Mouse (Mus musculus): ENCODE data around the gene Cry2. TPM values are rescaled to one million over a fixed set of nuclear protein-coding genes. Genes with fewer than 3 reads are reported as not detected.
A peak's percentile ranks its signal among the peaks of the same experiment; 100 is the strongest.

Cry2 gene
- polyA plus RNA-seq, 1 experiment: 0.36 TPM

DNA sequence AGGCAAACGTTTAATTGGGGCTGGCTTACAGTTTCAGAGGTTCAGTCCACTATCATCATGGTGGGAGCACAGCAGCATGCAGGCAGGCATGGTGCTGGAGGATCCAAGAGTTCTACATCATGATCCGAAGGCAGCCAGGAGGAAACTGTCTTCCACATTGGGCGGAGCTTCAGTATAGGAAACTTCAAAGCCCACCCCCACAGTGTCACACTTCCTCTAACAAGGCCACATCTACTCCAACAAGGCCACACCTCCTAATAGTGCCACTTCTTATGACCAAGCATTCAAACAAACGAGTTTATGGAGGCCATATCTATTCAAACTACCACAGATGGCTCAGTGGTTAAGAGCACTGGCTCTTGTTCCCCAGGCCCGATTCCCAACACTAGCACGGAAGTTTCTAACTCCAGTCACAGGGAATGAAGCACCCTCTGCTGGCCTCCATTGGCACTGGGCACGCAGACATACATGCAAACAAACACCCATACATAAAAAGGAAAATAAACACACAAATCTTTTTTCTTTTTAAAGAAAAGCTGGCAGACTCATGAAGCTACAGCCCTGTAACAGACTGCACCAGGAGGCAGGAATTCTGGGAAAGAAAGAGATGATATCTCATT, 13.4 kb upstream of the Cry2 start:
- TF ChIP-seq GATA1 (IDR thresholded peaks at IDR 0.05; ENCODE audit: low read length): no peak
- no peak for TF ChIP-seq TAL1 (IDR thresholded peaks at IDR 0.05; ENCODE audit: low read length)
- Histone ChIP-seq H3K4me3 (replicated peaks) (no peak overlapping the region), H3K4me1 (ENCODE audit: control insufficient read depth) (peaks cover 36% of the 10 kb centered on the region), H3K9me3 (ENCODE audit: control insufficient read depth, low read length) (no peaks in the 10 kb centered on the region), H3K36me3 (ENCODE audit: control insufficient read depth) (peaks cover 3% of the 10 kb centered on the region), H3K27me3 (ENCODE audit: control insufficient read depth) (peaks cover 27% of the 10 kb centered on the region)

DNA sequence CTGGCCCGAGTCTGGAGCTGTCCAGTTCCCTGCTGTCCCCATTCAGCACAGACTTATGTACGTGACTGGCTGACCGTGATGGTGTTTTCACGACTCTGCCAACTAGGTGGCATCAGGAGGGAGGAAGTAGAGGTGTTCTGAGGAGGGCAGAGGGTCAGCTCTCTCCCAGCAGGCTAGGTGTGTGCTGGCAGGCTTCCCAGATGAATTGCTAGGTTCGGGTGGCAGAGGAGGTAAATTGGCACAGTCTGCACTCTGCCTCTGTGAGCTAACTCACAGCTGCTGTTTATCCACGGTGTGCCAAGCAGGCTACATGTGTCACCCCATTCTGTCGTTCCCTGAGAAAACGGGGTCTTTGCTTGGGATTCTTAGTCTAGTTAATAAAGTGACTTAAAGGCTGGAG, 12.8 kb upstream of the Cry2 start:
- Histone ChIP-seq H3K27me3 (ENCODE audit: control insufficient read depth) (peaks cover 23% of the 10 kb centered on the region), H3K9me3 (ENCODE audit: control insufficient read depth, low read length) (no peaks in the 10 kb centered on the region), H3K4me1 (ENCODE audit: control insufficient read depth) (peaks cover 37% of the 10 kb centered on the region), H3K36me3 (ENCODE audit: control insufficient read depth) (no peaks in the 10 kb centered on the region), H3K4me3 (replicated peaks) (no peak overlapping the region)
- TF ChIP-seq TAL1 (IDR thresholded peaks at IDR 0.05; ENCODE audit: low read length) (no peak), GATA1 (IDR thresholded peaks at IDR 0.05; ENCODE audit: low read length) (no peak)

DNA sequence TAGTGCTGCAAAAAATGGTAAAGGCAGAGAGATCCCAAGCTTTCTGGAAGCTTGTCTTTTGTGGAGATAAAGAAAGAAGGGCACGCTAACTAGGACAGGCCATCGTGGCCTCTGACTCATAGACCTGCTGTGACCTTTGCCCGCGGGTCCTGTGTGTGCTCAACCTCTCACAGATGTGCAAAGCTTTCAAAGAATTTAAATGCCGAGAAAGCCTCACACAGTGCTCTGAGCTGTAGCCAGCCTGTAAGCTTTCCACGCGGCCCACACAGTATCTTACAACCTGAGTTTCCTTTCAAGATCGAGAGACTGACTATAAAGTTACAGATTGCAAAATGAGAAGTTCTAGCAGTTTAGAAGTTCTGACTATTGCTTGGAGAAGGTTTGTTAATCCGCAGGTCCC, 12.0 kb upstream of the Cry2 start:
- Histone ChIP-seq H3K4me3 (replicated peaks) (no peak overlapping the region), H3K27me3 (ENCODE audit: control insufficient read depth) (peaks cover 23% of the 10 kb centered on the region), H3K36me3 (ENCODE audit: control insufficient read depth) (no peaks in the 10 kb centered on the region), H3K9me3 (ENCODE audit: control insufficient read depth, low read length) (no peaks in the 10 kb centered on the region), H3K4me1 (ENCODE audit: control insufficient read depth) (peaks cover 32% of the 10 kb centered on the region)
- TF ChIP-seq GATA1 (IDR thresholded peaks at IDR 0.05; ENCODE audit: low read length) (no peak), TAL1 (IDR thresholded peaks at IDR 0.05; ENCODE audit: low read length) (no peak)

GRCm38 (mm10) chr2:92444376-92444775, 10.5 kb upstream of the Cry2 start:
- H3K9me3 ChIP-seq (ENCODE audit: control insufficient read depth, low read length): no peaks in the 10 kb centered on the region
- H3K4me1 ChIP-seq (ENCODE audit: control insufficient read depth): peaks cover 34% of the 10 kb centered on the region
- TF ChIP-seq TAL1 (IDR thresholded peaks at IDR 0.05; ENCODE audit: low read length) (peak; percentile 30; the same call in 1 of the 3 replicates), GATA1 (IDR thresholded peaks at IDR 0.05; ENCODE audit: low read length) (no peak)
- H3K27me3 ChIP-seq (ENCODE audit: control insufficient read depth): peaks cover 13% of the 10 kb centered on the region
- H3K36me3 ChIP-seq (ENCODE audit: control insufficient read depth): no peaks in the 10 kb centered on the region
- H3K4me3 ChIP-seq (replicated peaks): no peak overlapping the region

GRCm38 (mm10) chr2:92443313-92443712, 9.5 kb upstream of the Cry2 start:
- Histone ChIP-seq H3K9me3 (ENCODE audit: control insufficient read depth, low read length) (no peaks in the 10 kb centered on the region), H3K4me3 (replicated peaks) (no peak overlapping the region), H3K36me3 (ENCODE audit: control insufficient read depth) (no peaks in the 10 kb centered on the region), H3K27me3 (ENCODE audit: control insufficient read depth) (peaks cover 4% of the 10 kb centered on the region), H3K4me1 (ENCODE audit: control insufficient read depth) (peaks cover 34% of the 10 kb centered on the region)
- TF ChIP-seq TAL1 (IDR thresholded peaks at IDR 0.05; ENCODE audit: low read length) (no peak), GATA1 (IDR thresholded peaks at IDR 0.05; ENCODE audit: low read length) (no peak)

DNA sequence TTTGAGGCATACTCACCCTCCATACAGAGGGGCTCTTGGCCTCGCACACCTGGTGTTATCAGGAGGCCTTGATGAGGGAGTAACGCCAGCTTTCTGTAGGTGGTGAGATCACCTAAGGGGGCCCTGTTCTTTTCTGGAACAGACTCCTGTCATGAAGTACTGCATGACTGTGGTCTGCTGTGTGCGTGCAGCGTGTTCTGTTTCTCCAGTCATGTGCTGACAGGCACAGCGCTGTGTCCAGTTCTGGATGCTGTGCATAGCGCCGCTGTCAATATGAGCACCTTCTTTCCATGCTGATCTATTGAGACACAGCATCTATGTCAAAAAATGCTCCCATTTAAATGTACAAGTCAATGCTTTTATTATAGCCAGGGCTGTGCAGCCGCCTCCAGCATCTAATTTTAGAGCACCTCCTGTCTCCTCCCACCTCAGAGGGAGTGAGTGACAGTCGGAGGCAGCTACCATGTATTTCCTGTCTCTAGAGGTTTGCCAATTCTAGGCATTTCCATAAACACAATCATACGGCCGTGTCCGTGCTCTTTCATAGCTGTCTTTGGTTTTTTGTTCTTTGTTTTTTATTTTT, 8.7 kb upstream of the Cry2 start:
- H3K4me1 ChIP-seq (ENCODE audit: control insufficient read depth): peaks cover 42% of the 10 kb centered on the region

GRCm38 (mm10) chr2:92440432-92440831, 6.6 kb upstream of the Cry2 start:
- Histone ChIP-seq H3K27me3 (ENCODE audit: control insufficient read depth) (no peaks in the 10 kb centered on the region), H3K36me3 (ENCODE audit: control insufficient read depth) (no peaks in the 10 kb centered on the region), H3K4me1 (ENCODE audit: control insufficient read depth) (peaks cover 43% of the 10 kb centered on the region), H3K9me3 (ENCODE audit: control insufficient read depth, low read length) (no peaks in the 10 kb centered on the region), H3K4me3 (replicated peaks) (no peak overlapping the region)
- no peak for TF ChIP-seq TAL1 (IDR thresholded peaks at IDR 0.05; ENCODE audit: low read length)
- no peak for TF ChIP-seq GATA1 (IDR thresholded peaks at IDR 0.05; ENCODE audit: low read length)

More for the DNA sequence above, 8.7 kb upstream of the Cry2 start:
- H3K9me3 ChIP-seq (ENCODE audit: control insufficient read depth, low read length): no peaks in the 10 kb centered on the region
- H3K36me3 ChIP-seq (ENCODE audit: control insufficient read depth): no peaks in the 10 kb centered on the region
- TF ChIP-seq TAL1 (IDR thresholded peaks at IDR 0.05; ENCODE audit: low read length) (no peak), GATA1 (IDR thresholded peaks at IDR 0.05; ENCODE audit: low read length) (no peak)
- no peak overlapping the region for H3K4me3 ChIP-seq (replicated peaks)
- H3K27me3 ChIP-seq (ENCODE audit: control insufficient read depth): no peaks in the 10 kb centered on the region

DNA sequence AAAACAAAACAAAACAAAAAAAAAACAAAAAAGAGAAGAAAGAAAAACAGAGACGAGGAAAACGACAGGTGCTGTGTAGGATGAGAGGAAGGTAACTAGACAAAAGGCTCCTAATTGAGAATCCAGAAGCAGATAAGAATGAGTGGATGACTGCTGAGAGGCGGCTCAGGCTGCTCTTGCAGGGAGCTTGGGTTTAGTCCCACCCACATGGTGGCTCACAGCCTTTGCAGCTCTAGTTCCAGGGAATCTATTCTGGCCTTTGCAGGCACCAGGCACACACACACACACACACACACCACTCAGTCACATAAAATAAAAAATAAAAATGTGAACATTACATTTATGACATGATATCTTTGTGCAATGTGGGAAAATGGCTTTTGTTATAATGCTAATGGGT, 4.7 kb upstream of the Cry2 start:
- H3K36me3 ChIP-seq (ENCODE audit: control insufficient read depth): no peaks in the 10 kb centered on the region
- no peaks in the 10 kb centered on the region for H3K9me3 ChIP-seq (ENCODE audit: control insufficient read depth, low read length)
- no peaks in the 10 kb centered on the region for H3K27me3 ChIP-seq (ENCODE audit: control insufficient read depth)
- H3K4me3 ChIP-seq (replicated peaks): no peak overlapping the region
- peaks cover 43% of the 10 kb centered on the region for H3K4me1 ChIP-seq (ENCODE audit: control insufficient read depth)
- TF ChIP-seq TAL1 (IDR thresholded peaks at IDR 0.05; ENCODE audit: low read length) (no peak), GATA1 (IDR thresholded peaks at IDR 0.05; ENCODE audit: low read length) (no peak)

DNA sequence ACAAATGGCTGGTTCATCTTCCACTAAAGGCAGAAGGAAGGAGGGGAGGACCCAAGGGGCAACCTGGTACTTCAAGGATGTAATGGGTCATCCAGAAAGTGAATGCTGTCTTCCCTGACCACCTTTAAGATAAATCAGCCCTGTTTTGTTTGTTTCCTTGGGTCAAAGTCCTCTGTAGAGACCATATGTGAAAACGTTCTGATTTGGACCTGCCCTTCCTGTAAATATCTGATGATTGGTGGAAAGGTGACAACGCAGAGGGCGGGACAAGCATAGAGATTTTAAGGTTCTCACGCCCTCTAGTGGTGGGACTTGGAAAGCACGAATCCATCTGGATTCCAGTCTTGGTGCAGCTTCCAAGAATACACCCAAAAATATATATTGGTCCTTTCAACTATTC, 4.0 kb upstream of the Cry2 start:
- H3K36me3 ChIP-seq (ENCODE audit: control insufficient read depth): no peaks in the 10 kb centered on the region
- H3K9me3 ChIP-seq (ENCODE audit: control insufficient read depth, low read length): no peaks in the 10 kb centered on the region
- TF ChIP-seq GATA1 (IDR thresholded peaks at IDR 0.05; ENCODE audit: low read length) (no peak), TAL1 (IDR thresholded peaks at IDR 0.05; ENCODE audit: low read length) (no peak)
- H3K4me1 ChIP-seq (ENCODE audit: control insufficient read depth): peaks cover 46% of the 10 kb centered on the region
- no peak overlapping the region for H3K4me3 ChIP-seq (replicated peaks)
- no peaks in the 10 kb centered on the region for H3K27me3 ChIP-seq (ENCODE audit: control insufficient read depth)
